Mouse (Mus musculus) olfactory bulb, adult 2 months (tissue): Measurements from ENCODE around the gene Crnkl1. TPM values are rescaled to one million over a fixed set of nuclear protein-coding genes. Genes with fewer than 3 reads are reported as not detected.

Source experiments
- H3K27ac ChIP-seq: fragments of 200-500 bp; 2 replicates; pipeline ENCODE4 v1.5.1; 2012; ENCODE audit warnings: low read depth, low read length; ENCODE audit not compliant: insufficient read depth
- H3K4me1 ChIP-seq: fragments of 200-500 bp; 2 replicates; pipeline ENCODE4 v1.6.1; 2012; ENCODE audit warnings: low read length; ENCODE audit not compliant: control insufficient read depth, insufficient read depth
- H3K4me3 ChIP-seq: fragments of 200-500 bp; 2 replicates; pipeline ENCODE4 v1.5.1; 2012; ENCODE audit warnings: mild to moderate bottlenecking, low read depth, low read length, moderate library complexity; ENCODE audit not compliant: insufficient read depth
- CTCF ChIP-seq: fragments of 200-500 bp; IDR thresholded peaks from 2 replicates; pipeline ENCODE4 v1.5.1; 2012; ENCODE audit warnings: low read depth, mild to moderate bottlenecking, low read length, moderate library complexity; ENCODE audit not compliant: insufficient read depth
- POLR2A ChIP-seq: fragments of 200-500 bp; IDR thresholded peaks from 2 replicates; pipeline ENCODE4 v1.6.1; 2012; ENCODE audit warnings: mild to moderate bottlenecking, low read depth, low read length, moderate library complexity; ENCODE audit not compliant: insufficient read depth
- WGBS: fragments of 180-500 bp; shearing (Covaris S2); methylation state at CpG from one replicate; pipeline ENCODE4 v1.1.7; 2018; 5-methylcytosine and 5-hydroxymethylcytosine counted together
- polyA plus RNA-seq: library from polyadenylated mRNA; stranded (reverse); fragments of >200 nt; gene quantifications from 2 replicates; pipeline ENCODE4 v1.2.4, GENCODE M21; 2012; ENCODE audit warnings: low replicate concordance; ENCODE audit not compliant: missing spikeins, insufficient read depth, insufficient read length

Gene Crnkl1
- polyA plus RNA-seq: not detected in 2 replicates

- H3K27ac ChIP-seq: no peak within 1 kb of the TSS
Observed at GRCm38 (mm10) chr2:145934339-145935231, at the start of gene Crnkl1, which contains the start of gene Cfap61. Gene Crnkl1, minus strand, starts transcription at chr2:145935014. Gene Cfap61, plus strand, starts transcription at chr2:145934784.

GRCm38 (mm10) chr2:145982317-145983045, 47.7 kb upstream of the Crnkl1 start:
- peaks cover 9% of the 10 kb centered on the region; the same call in 1 of the 2 replicates for H3K4me1 ChIP-seq
- TF ChIP-seq POLR2A (no peak), CTCF (no peak)
- no peak overlapping the region for H3K4me3 ChIP-seq
- H3K27ac ChIP-seq: no peak overlapping the region
- 51% methylated on average over 9 of the region's 9 CpGs for WGBS

More at GRCm38 (mm10) chr2:145934339-145935231, at the start of gene Crnkl1, which contains the start of gene Cfap61:
- WGBS: under 1% methylated on average over 61 of the region's 61 CpGs
- Histone ChIP-seq H3K4me3 (peak within 1 kb of the TSS; percentile 69), H3K4me1 (peaks cover 3% of the 10 kb centered on the region; the same call in 1 of the 2 replicates)
- TF ChIP-seq CTCF (no peak), POLR2A (peak; percentile 32; the same call in 1 of the 2 replicates)

DNA sequence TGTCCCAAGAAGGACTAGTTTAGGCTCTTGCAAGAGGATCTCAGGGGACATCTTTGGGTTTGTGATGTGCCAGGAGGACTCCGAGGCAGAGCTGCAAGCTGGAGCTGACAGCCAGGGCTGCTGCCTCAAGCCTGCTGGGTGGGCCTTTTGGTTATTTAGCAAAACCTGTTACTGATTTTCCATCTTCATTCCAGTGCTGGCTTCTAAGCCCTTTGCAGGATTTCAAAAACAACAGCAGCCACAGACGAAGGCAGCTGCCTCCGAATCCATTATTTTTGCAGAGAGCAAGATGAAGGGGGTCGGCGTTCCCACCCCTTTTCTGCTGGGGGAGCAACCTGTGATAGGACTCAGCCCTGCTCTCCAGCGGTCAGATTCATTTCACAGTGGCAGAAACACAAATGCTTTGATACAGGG, 46.9 kb upstream of the Crnkl1 start:
- Histone ChIP-seq H3K4me1 (peaks cover 9% of the 10 kb centered on the region; the same call in 1 of the 2 replicates), H3K27ac (no peak overlapping the region), H3K4me3 (no peak overlapping the region)
- TF ChIP-seq POLR2A (no peak), CTCF (no peak)
- WGBS: 55% methylated on average over 6 of the region's 6 CpGs

GRCm38 (mm10) chr2:145980881-145981280, 46.1 kb upstream of the Crnkl1 start:
- no peak for TF ChIP-seq POLR2A
- TF ChIP-seq CTCF: no peak

DNA sequence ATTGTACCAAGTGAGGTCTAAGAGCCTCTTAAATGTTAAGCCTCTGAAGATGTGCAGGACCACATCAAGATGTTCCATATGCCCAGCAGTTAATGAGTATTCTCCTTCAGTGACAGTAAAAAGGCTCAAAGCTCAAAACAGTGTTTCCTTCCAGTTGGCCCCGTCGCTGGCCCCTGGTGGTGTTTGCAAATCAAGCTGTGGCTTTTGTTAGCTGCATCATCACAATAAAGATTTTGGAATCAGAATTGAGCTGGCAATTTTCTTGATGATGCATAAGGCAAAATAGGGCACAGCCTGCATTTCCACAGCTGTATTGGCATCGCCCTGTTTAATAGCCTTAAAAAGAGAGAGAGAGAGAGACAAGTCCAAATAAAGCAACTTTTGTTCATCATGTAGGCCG, 44.8 kb upstream of the Crnkl1 start:
- Histone ChIP-seq H3K27ac (no peak overlapping the region), H3K4me3 (no peak overlapping the region), H3K4me1 (peaks cover 9% of the 10 kb centered on the region; the same call in 1 of the 2 replicates)
- TF ChIP-seq POLR2A: no peak
- no peak for TF ChIP-seq CTCF
- 66% methylated on average over 4 of the region's 4 CpGs for WGBS

More at GRCm38 (mm10) chr2:145980881-145981280, 46.1 kb upstream of the Crnkl1 start:
- Histone ChIP-seq H3K27ac (no peak overlapping the region), H3K4me1 (peaks cover 9% of the 10 kb centered on the region; the same call in 1 of the 2 replicates), H3K4me3 (no peak overlapping the region)
- WGBS: 96% methylated on average over 9 of the region's 9 CpGs

GRCm38 (mm10) chr2:145972571-145972970, 37.8 kb upstream of the Crnkl1 start:
- no peak overlapping the region for H3K4me3 ChIP-seq
- TF ChIP-seq POLR2A: no peak
- TF ChIP-seq CTCF: no peak
- H3K4me1 ChIP-seq: no peaks in the 10 kb centered on the region
- no peak overlapping the region for H3K27ac ChIP-seq
- WGBS: 93% methylated on average over 4 of the region's 4 CpGs

DNA sequence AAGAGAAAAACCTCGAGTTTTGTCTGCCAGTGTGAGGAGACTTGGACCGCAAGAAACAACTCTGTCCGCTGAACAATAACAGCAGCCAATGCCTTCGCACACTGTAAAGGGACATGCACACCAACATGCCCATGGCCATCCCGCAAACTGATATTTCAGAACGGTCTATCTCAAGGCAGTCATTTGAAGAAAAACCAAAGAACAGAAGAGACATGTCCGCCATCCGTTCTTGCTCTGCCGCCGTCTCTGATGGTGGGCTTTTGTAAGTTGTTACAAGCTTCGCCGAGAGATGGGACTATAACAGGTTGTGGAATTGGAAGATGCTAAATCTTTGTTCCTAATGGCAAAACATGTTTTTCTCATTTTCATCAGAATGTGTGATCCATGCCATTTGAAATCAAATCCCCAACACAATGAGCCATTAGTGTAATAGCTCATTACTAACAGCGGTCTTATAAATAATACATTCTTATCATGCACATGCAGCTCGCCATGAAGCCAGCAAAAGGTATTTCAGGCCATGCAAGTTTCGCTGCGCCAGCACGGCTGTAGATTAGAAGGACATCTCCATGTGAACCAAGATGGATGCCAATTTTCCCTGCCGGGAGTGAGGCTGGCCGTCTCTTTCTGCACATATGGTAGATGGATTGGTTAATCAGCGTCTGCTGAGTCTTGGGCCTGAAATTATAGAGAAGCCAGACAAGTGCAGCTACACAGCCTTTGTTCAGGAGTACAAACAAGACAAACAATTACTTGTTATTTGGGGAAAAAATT, 36.6 kb upstream of the Crnkl1 start:
- TF ChIP-seq CTCF: no peak
- TF ChIP-seq POLR2A: no peak
- WGBS: 62% methylated on average over 20 of the region's 20 CpGs
- no peak overlapping the region for H3K4me3 ChIP-seq
- no peak overlapping the region for H3K27ac ChIP-seq
- no peaks in the 10 kb centered on the region for H3K4me1 ChIP-seq

DNA sequence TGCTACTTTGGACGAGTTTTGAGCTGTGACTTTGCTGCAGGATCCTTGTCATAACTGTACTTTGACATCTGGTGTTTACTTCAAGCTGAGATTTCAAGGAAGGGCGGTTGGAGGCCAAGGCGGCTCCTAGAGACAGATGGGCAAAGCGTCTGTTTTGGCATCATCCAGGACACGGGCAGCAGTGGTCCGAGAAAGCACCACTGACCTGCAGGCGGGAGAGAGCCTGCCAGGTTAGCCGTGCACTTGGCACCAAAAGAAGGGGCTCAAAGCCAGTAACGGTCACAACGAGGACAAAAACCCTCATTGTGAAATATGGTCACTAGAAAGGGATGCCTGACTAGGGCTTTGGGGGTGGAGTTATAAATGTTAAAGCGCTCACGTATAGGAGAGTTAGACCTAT, 35.9 kb upstream of the Crnkl1 start:
- WGBS: 80% methylated on average over 12 of the region's 12 CpGs
- no peak for TF ChIP-seq POLR2A
- no peak for TF ChIP-seq CTCF
- H3K4me1 ChIP-seq: no peaks in the 10 kb centered on the region

More for the DNA sequence above, 35.9 kb upstream of the Crnkl1 start:
- Histone ChIP-seq H3K4me3 (no peak overlapping the region), H3K27ac (no peak overlapping the region)
